In genomic region chr7:82410966-82411365, GRCm38 (mm10) we compare ENCODE assay signal across 25 mouse cellular contexts.
A peak's percentile ranks its signal among the peaks of the same experiment; 100 is the strongest.
DNase-seq lines count a peak whose midpoint lies in the region; ATAC-seq lines count a peak whose summit lies in the region.
"Had no signal": no experiment of that assay in that cellular context is flagged by ENCODE, and none has a peak within 500 bp of the region (broad histone marks: within the 10 kb centered on the region; RNA-seq: fewer than 3 reads in every experiment).

No protein-coding gene starts in this region.

- no peak for ATAC-seq in cerebellum, adult (ENCODE audit: insufficient number of reproducible peaks, low FRiP score, low TSS enrichment)
- no peak for ATAC-seq in forebrain, embryonic 11.5 days (replicated peaks; ENCODE audit: low FRiP score)
- ATAC-seq: activated CD4-positive, CD25-positive, alpha-beta regulatory T cell, adult 4 months; forebrain, embryonic 13.5 days; forebrain, embryonic 16.5 days; hindbrain, embryonic 16.5 days; intestine, embryonic 15.5 days had no signal

- no peaks in the 10 kb centered on the region for H3K4me1 ChIP-seq in forebrain, embryonic 11.5 days (replicated peaks; ENCODE audit: control insufficient read depth, insufficient read depth, low read length)
- H3K4me1 ChIP-seq: embryonic facial prominence, embryonic 12.5 days; forebrain, embryonic 13.5 days; heart, embryonic 12.5 days; heart, embryonic 15.5 days; hindbrain, embryonic 10.5 days; hindbrain, embryonic 13.5 days; intestine, embryonic 15.5 days had no signal

- no peaks in the 10 kb centered on the region for H3K9me3 ChIP-seq in forebrain, embryonic 11.5 days (ENCODE audit: control insufficient read depth, low read length)
- H3K9me3 ChIP-seq: embryonic facial prominence, embryonic 12.5 days; forebrain, embryonic 13.5 days; heart, embryonic 12.5 days; heart, embryonic 15.5 days; hindbrain, embryonic 10.5 days; hindbrain, embryonic 13.5 days; intestine, embryonic 15.5 days had no signal

- no peak overlapping the region for H3K4me3 ChIP-seq in forebrain, embryonic 11.5 days (ENCODE audit: low read depth, low read length)
- H3K4me3 ChIP-seq: embryonic facial prominence, embryonic 12.5 days; erythroblast, embryonic 14.5 days; forebrain, embryonic 13.5 days; heart, embryonic 12.5 days; heart, embryonic 15.5 days; hindbrain, embryonic 10.5 days; hindbrain, embryonic 13.5 days; intestine, embryonic 15.5 days had no signal

- no peak overlapping the region for H3K4me2 ChIP-seq in forebrain, embryonic 11.5 days (ENCODE audit: low read depth, low read length, severe bottlenecking)
- H3K4me2 ChIP-seq: embryonic facial prominence, embryonic 12.5 days; forebrain, embryonic 13.5 days; heart, embryonic 12.5 days; heart, embryonic 15.5 days; hindbrain, embryonic 13.5 days; intestine, embryonic 15.5 days had no signal

- H3K36me3 ChIP-seq in forebrain, embryonic 11.5 days (ENCODE audit: control insufficient read depth, insufficient read depth, low read length): no peaks in the 10 kb centered on the region
- H3K36me3 ChIP-seq: embryonic facial prominence, embryonic 12.5 days; heart, embryonic 12.5 days; heart, embryonic 15.5 days; hindbrain, embryonic 10.5 days; hindbrain, embryonic 13.5 days; intestine, embryonic 15.5 days had no signal

- peak; percentile 78 to 80 for DNase-seq in cerebellum, postnatal 10 days
- no peak for DNase-seq in cerebellum, adult 8-10 months
- peak; percentile 3 to 11 for DNase-seq in cerebellum, postnatal 36 days
- peak; percentile 28 for DNase-seq in left cerebral cortex, postnatal 4 days
- no peak for DNase-seq in left cerebral cortex, adult 18-20 months (ENCODE audit: low spot score in 2 of 2)
- peak; percentile 3 for DNase-seq in adipocyte (ENCODE audit: low spot score)
- no peak for DNase-seq in forebrain, embryonic 11.5 days (ENCODE audit: low spot score)
- DNase-seq: adrenal gland, postnatal 10 days; adrenal gland, postnatal 36 days; gastrocnemius, postnatal 14 days; heart, postnatal 10 days; heart, postnatal 36 days; kidney, adult 11 months had no signal

- intact Hi-C loops in left cerebral cortex, postnatal 4 days (cut with DNase I): no loop called here

- 92% methylated on average over 4 of the region's 4 CpGs for WGBS in forebrain, embryonic 11.5 days

- no peak overlapping the region for H3K27ac ChIP-seq in forebrain, embryonic 11.5 days (ENCODE audit: low read depth, low read length)
- H3K27ac ChIP-seq: embryonic facial prominence, embryonic 12.5 days; forebrain, embryonic 13.5 days; heart, embryonic 15.5 days; hindbrain, embryonic 10.5 days; hindbrain, embryonic 13.5 days; intestine, embryonic 15.5 days had no signal

- H3K9ac ChIP-seq in forebrain, embryonic 11.5 days (ENCODE audit: low read length): no peak overlapping the region
- H3K9ac ChIP-seq: embryonic facial prominence, embryonic 12.5 days; forebrain, embryonic 13.5 days; heart, embryonic 12.5 days; heart, embryonic 15.5 days; hindbrain, embryonic 13.5 days; intestine, embryonic 15.5 days had no signal

- no peaks in the 10 kb centered on the region for H3K27me3 ChIP-seq in forebrain, embryonic 11.5 days (ENCODE audit: control insufficient read depth, insufficient read depth, low read length)
- H3K27me3 ChIP-seq: embryonic facial prominence, embryonic 12.5 days; forebrain, embryonic 13.5 days; heart, embryonic 12.5 days; heart, embryonic 15.5 days; hindbrain, embryonic 13.5 days; intestine, embryonic 15.5 days had no signal

Comparison
In these comparisons a context has a peak if more than half of its experiments do, and no peak if none do; other contexts are left out.
1. DNase-seq: peak in cerebellum, postnatal 10 days (2 of 2), cerebellum, postnatal 36 days (2 of 2), left cerebral cortex, postnatal 4 days (single experiment) and adipocyte (single experiment); none in cerebellum, adult 8-10 months (single experiment), left cerebral cortex, adult 18-20 months (0 of 2) and forebrain, embryonic 11.5 days (single experiment).